Mouse (Mus musculus): Measurements from ENCODE around the gene Zmiz1. TPM values are rescaled to one million over a fixed set of nuclear protein-coding genes. Genes with fewer than 3 reads are reported as not detected.

The Zmiz1 gene
- polyA plus RNA-seq, 1 experiment from 2014 or later: 6.1 TPM

- no peak for ATAC-seq (ENCODE audit: low read depth)
- no peak overlapping the region for H3K27ac ChIP-seq (ENCODE audit: low read length)
- no peaks in the 10 kb centered on the region for H3K4me1 ChIP-seq (ENCODE audit: control insufficient read depth, low read depth, low read length)
- H3K9ac ChIP-seq (ENCODE audit: low read depth, low read length): no peak overlapping the region
- H3K36me3 ChIP-seq (ENCODE audit: control insufficient read depth, insufficient read depth): peaks cover 25% of the 10 kb centered on the region
- no peak overlapping the region for H3K4me3 ChIP-seq (ENCODE audit: low read depth, low read length)
- H3K27me3 ChIP-seq (ENCODE audit: control insufficient read depth, insufficient read depth, low read depth, low read length): no peaks in the 10 kb centered on the region
- WGBS (ENCODE audit: insufficient replicate concordance): 78% methylated on average over 9 of the region's 9 CpGs
- no peaks in the 10 kb centered on the region for H3K9me3 ChIP-seq (replicated peaks; ENCODE audit: control insufficient read depth, low read length)
- no peak overlapping the region for H3K4me2 ChIP-seq (ENCODE audit: low read depth, low read length)
Measured at GRCm38 (mm10) chr14:25645717-25646116, 186.7 kb downstream of the Zmiz1 start.

DNA sequence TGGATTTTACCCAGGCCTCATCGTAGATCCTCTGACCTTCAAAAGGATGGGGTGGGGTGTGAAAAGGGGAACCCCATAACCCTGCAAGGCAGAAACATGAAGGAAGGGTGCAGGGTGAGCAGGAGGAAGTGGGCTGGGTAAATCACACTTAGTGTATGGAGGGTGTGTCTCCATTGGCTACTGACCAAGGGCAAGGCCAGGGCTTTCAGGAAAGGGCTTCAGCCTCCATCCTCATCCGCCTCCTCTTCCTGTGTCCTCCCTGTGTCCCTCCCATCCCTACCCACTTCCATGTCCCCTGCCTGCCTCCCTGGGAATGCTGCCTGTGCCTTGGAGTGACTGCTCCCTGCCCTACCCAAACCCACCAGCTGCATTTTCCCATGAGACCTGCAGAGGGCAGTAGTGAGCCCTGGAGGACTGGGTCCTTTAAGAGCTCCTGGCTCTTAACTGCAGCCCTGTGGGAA lies 187.2 kb downstream of the Zmiz1 start:
- peak; percentile 57 for ATAC-seq (ENCODE audit: low read depth)
- 38% methylated on average over 2 of the region's 2 CpGs for WGBS (ENCODE audit: insufficient replicate concordance)
- Histone ChIP-seq H3K27me3 (ENCODE audit: control insufficient read depth, insufficient read depth, low read depth, low read length) (no peaks in the 10 kb centered on the region), H3K9me3 (replicated peaks; ENCODE audit: control insufficient read depth, low read length) (no peaks in the 10 kb centered on the region), H3K36me3 (ENCODE audit: control insufficient read depth, insufficient read depth) (peaks cover 25% of the 10 kb centered on the region), H3K4me2 (ENCODE audit: low read depth, low read length) (no peak overlapping the region), H3K27ac (ENCODE audit: low read length) (no peak overlapping the region), H3K4me1 (ENCODE audit: control insufficient read depth, low read depth, low read length) (no peaks in the 10 kb centered on the region), H3K9ac (ENCODE audit: low read depth, low read length) (no peak overlapping the region), H3K4me3 (ENCODE audit: low read depth, low read length) (no peak overlapping the region)

DNA sequence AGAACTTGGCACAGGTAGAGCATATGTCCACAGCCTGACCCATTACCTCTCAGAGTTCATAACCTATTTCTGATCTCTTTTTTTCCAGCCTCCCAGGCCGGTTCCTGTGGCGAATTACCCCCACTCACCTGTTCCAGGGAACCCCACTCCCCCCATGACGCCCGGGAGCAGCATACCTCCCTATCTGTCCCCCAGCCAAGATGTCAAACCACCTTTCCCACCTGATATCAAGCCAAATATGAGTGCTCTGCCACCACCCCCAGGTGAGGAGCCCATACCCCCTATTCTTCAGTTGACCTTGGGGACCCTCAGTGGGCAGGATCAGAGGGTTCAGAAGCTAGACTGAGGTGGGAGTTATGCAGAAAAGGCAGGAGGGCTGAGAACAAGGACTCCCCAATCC lies 192.1 kb downstream of the Zmiz1 start:
- no peak overlapping the region for H3K4me2 ChIP-seq (ENCODE audit: low read depth, low read length)
- no peak overlapping the region for H3K9ac ChIP-seq (ENCODE audit: low read depth, low read length)
- WGBS (ENCODE audit: insufficient replicate concordance): 73% methylated on average over 4 of the region's 4 CpGs
- no peaks in the 10 kb centered on the region for H3K9me3 ChIP-seq (replicated peaks; ENCODE audit: control insufficient read depth, low read length)
- ATAC-seq (ENCODE audit: low read depth): no peak
- H3K27ac ChIP-seq (ENCODE audit: low read length): no peak overlapping the region
- no peaks in the 10 kb centered on the region for H3K27me3 ChIP-seq (ENCODE audit: control insufficient read depth, insufficient read depth, low read depth, low read length)
- no peak overlapping the region for H3K4me3 ChIP-seq (ENCODE audit: low read depth, low read length)
- H3K36me3 ChIP-seq (ENCODE audit: control insufficient read depth, insufficient read depth): peaks cover 29% of the 10 kb centered on the region
- H3K4me1 ChIP-seq (ENCODE audit: control insufficient read depth, low read depth, low read length): no peaks in the 10 kb centered on the region

DNA sequence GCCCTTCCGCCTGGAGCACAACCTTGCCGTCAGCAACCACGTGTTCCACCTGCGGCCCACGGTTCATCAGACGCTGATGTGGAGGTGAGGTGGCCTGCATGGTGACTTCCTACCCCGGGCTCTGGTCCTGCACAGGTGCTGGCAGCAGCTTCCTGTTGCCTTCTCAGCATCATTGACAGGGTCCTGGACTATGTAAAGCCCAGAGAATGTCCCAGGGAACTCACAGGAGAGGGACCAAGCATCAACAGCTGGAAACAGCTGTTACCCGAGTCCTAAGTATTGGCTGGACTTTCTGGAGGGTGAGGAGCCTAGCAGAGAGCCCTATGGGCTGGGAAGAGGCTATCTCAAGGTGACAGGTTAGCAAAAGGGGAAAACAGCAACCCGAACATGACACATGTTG lies 192.9 kb downstream of the Zmiz1 start:
- H3K36me3 ChIP-seq (ENCODE audit: control insufficient read depth, insufficient read depth): peaks cover 29% of the 10 kb centered on the region

GRCm38 (mm10) chr14:25654401-25655197 lies 195.6 kb downstream of the Zmiz1 start:
- WGBS (ENCODE audit: insufficient replicate concordance): 76% methylated on average over 14 of the region's 14 CpGs
- H3K27ac ChIP-seq (ENCODE audit: low read length): no peak overlapping the region
- peaks cover 24% of the 10 kb centered on the region for H3K36me3 ChIP-seq (ENCODE audit: control insufficient read depth, insufficient read depth)
- ATAC-seq (ENCODE audit: low read depth): no peak
- no peaks in the 10 kb centered on the region for H3K9me3 ChIP-seq (replicated peaks; ENCODE audit: control insufficient read depth, low read length)
- no peak overlapping the region for H3K4me3 ChIP-seq (ENCODE audit: low read depth, low read length)
- no peak overlapping the region for H3K4me2 ChIP-seq (ENCODE audit: low read depth, low read length)
- H3K27me3 ChIP-seq (ENCODE audit: control insufficient read depth, insufficient read depth, low read depth, low read length): no peaks in the 10 kb centered on the region
- no peak overlapping the region for H3K9ac ChIP-seq (ENCODE audit: low read depth, low read length)
- H3K4me1 ChIP-seq (ENCODE audit: control insufficient read depth, low read depth, low read length): no peaks in the 10 kb centered on the region

More for the DNA sequence above, 192.9 kb downstream of the Zmiz1 start:
- Histone ChIP-seq H3K27ac (ENCODE audit: low read length) (no peak overlapping the region), H3K9me3 (replicated peaks; ENCODE audit: control insufficient read depth, low read length) (no peaks in the 10 kb centered on the region), H3K27me3 (ENCODE audit: control insufficient read depth, insufficient read depth, low read depth, low read length) (no peaks in the 10 kb centered on the region), H3K4me1 (ENCODE audit: control insufficient read depth, low read depth, low read length) (no peaks in the 10 kb centered on the region), H3K4me3 (ENCODE audit: low read depth, low read length) (no peak overlapping the region), H3K4me2 (ENCODE audit: low read depth, low read length) (no peak overlapping the region), H3K9ac (ENCODE audit: low read depth, low read length) (no peak overlapping the region)
- 79% methylated on average over 9 of the region's 9 CpGs for WGBS (ENCODE audit: insufficient replicate concordance)
- ATAC-seq (ENCODE audit: low read depth): no peak

- H3K36me3 ChIP-seq (ENCODE audit: control insufficient read depth, insufficient read depth): peaks cover 17% of the 10 kb centered on the region
- H3K9ac ChIP-seq (ENCODE audit: low read depth, low read length): no peak overlapping the region
- ATAC-seq (ENCODE audit: low read depth): peak; percentile 62
- H3K27me3 ChIP-seq (ENCODE audit: control insufficient read depth, insufficient read depth, low read depth, low read length): no peaks in the 10 kb centered on the region
- H3K4me2 ChIP-seq (ENCODE audit: low read depth, low read length): no peak overlapping the region
- H3K9me3 ChIP-seq (replicated peaks; ENCODE audit: control insufficient read depth, low read length): no peaks in the 10 kb centered on the region
- H3K4me3 ChIP-seq (ENCODE audit: low read depth, low read length): no peak overlapping the region
- no peaks in the 10 kb centered on the region for H3K4me1 ChIP-seq (ENCODE audit: control insufficient read depth, low read depth, low read length)
- 75% methylated on average over 11 of the region's 11 CpGs for WGBS (ENCODE audit: insufficient replicate concordance)
- no peak overlapping the region for H3K27ac ChIP-seq (ENCODE audit: low read length)
Measured at GRCm38 (mm10) chr14:25660661-25661060, 201.7 kb downstream of the Zmiz1 start.

DNA sequence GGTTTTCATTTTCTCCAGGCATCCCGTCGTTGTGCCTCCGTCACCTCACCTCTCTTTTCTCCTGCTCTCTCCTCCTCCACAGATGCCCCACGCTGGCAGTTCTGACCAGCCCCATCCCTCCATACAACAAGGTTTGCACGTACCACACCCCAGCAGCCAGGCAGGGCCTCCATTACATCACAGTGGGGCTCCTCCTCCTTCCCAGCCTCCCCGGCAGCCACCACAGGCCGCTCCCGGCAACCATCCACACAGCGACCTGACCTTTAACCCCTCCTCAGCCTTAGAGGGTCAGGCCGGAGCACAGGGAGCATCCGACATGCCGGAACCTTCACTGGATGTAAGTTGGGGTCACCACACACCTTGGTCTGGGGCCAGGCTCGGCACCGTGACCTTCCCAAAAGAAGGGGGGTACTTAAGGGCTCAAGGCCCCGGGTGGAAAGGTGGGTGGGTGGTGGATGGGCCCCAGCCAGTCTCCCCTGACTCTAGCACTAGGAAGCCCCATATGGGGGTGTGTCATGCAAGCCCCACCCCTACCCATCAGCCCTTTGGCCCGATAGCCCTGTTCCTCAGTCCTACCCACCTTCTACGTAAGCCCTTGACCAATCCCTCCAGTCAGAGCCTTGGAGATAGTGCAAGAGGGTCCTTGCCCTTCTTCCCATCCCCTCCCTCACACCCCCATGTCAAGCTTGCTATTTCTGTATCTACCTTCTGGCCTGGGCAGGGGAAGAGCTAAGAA lies 202.4 kb downstream of the Zmiz1 start:
- Histone ChIP-seq H3K9ac (ENCODE audit: low read depth, low read length) (no peak overlapping the region), H3K9me3 (replicated peaks; ENCODE audit: control insufficient read depth, low read length) (no peaks in the 10 kb centered on the region), H3K27ac (ENCODE audit: low read length) (no peak overlapping the region), H3K36me3 (ENCODE audit: control insufficient read depth, insufficient read depth) (peaks cover 15% of the 10 kb centered on the region), H3K4me1 (ENCODE audit: control insufficient read depth, low read depth, low read length) (no peaks in the 10 kb centered on the region), H3K27me3 (ENCODE audit: control insufficient read depth, insufficient read depth, low read depth, low read length) (no peaks in the 10 kb centered on the region), H3K4me3 (ENCODE audit: low read depth, low read length) (no peak overlapping the region), H3K4me2 (ENCODE audit: low read depth, low read length) (no peak overlapping the region)
- ATAC-seq (ENCODE audit: low read depth): peak; percentile 61; the same call in 1 of the 2 replicates
- 74% methylated on average over 17 of the region's 17 CpGs for WGBS (ENCODE audit: insufficient replicate concordance)

DNA sequence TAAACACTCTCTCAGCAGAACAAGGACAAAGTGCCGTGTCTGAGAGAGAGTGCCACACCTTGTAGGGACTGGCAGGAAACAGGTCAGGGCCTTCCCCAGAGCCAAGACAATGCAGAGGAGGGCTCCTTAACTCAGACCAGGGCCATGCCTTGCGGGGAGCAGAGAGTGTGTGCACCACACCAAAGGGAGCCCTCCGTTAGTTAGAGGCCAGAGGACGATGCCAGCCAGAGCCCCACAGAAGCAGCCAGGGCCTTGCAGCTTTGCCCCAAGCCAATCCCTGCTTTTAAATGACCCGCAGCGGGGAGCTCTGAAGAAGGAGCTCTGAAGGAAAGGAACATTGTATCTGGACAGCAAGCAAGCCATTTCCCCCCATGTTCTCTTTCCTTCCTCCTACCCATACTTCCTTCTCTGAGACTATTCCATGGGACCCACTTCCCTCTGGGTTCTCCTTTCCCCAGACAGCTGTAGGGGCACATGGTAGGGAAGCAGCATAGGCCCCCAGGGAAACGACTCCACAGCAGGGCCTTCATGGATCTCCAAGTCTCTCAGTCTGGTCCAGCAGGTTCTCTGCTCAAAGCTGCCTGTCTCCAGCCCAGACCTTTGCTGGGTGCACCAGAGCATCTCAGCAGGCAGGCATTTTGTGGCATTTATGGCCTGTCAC lies 204.8 kb downstream of the Zmiz1 start:
- WGBS (ENCODE audit: insufficient replicate concordance): 75% methylated on average over 7 of the region's 7 CpGs
- H3K9ac ChIP-seq (ENCODE audit: low read depth, low read length): no peak overlapping the region
- no peak overlapping the region for H3K27ac ChIP-seq (ENCODE audit: low read length)
- H3K27me3 ChIP-seq (ENCODE audit: control insufficient read depth, insufficient read depth, low read depth, low read length): no peaks in the 10 kb centered on the region
- H3K4me3 ChIP-seq (ENCODE audit: low read depth, low read length): no peak overlapping the region
- peaks cover 4% of the 10 kb centered on the region for H3K4me1 ChIP-seq (ENCODE audit: control insufficient read depth, low read depth, low read length)
- no peak for ATAC-seq (ENCODE audit: low read depth)
- H3K36me3 ChIP-seq (ENCODE audit: control insufficient read depth, insufficient read depth): peaks cover 8% of the 10 kb centered on the region
- no peak overlapping the region for H3K4me2 ChIP-seq (ENCODE audit: low read depth, low read length)
- no peaks in the 10 kb centered on the region for H3K9me3 ChIP-seq (replicated peaks; ENCODE audit: control insufficient read depth, low read length)

Data from liver, embryonic 16.5 days (tissue).